Mouse (Mus musculus) right cerebral cortex, postnatal 4 days (tissue): Measurements from ENCODE around the gene Tert.

Experiments
- DNase-seq: peaks from one replicate; pipeline ENCODE4 v3.0.0-alpha.2; 2022

Tert gene

DNA sequence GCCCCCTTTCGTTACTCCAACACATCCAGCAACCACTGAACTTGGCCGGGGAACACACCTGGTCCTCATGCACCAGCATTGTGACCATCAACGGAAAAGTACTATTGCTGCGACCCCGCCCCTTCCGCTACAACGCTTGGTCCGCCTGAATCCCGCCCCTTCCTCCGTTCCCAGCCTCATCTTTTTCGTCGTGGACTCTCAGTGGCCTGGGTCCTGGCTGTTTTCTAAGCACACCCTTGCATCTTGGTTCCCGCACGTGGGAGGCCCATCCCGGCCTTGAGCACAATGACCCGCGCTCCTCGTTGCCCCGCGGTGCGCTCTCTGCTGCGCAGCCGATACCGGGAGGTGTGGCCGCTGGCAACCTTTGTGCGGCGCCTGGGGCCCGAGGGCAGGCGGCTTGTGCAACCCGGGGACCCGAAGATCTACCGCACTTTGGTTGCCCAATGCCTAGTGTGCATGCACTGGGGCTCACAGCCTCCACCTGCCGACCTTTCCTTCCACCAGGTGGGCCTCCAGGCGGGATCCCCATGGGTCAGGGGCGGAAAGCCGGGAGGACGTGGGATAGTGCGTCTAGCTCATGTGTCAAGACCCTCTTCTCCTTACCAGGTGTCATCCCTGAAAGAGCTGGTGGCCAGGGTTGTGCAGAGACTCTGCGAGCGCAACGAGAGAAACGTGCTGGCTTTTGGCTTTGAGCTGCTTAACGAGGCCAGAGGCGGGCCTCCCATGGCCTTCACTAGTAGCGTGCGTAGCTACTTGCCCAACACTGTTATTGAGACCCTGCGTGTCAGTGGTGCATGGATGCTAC is at the start of gene Tert:
Tert (plus strand) TSS at position 167 of the 805 bp plus-strand sequence.
- DNase-seq, result peak; percentile 65

DNA sequence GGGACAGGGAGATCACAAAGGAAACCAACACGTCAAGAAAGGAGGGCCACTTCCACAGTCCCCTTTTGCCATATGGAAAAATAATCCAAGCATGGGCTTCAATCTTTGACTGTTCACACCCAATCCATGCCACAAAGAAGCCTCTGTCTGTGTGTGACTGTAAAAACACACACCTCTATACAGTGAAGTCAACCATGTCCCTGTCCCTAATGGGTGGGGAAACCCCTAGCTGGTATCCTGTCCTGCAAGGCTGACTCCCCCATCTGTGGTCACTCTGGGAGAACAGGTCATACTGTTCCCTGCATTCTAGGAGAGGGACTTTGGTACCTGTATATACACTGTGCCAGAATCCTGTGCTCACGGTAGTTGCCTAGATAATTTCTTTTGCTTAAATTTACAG is 49.4 kb upstream of the Tert start:
- no peak for DNase-seq

DNA sequence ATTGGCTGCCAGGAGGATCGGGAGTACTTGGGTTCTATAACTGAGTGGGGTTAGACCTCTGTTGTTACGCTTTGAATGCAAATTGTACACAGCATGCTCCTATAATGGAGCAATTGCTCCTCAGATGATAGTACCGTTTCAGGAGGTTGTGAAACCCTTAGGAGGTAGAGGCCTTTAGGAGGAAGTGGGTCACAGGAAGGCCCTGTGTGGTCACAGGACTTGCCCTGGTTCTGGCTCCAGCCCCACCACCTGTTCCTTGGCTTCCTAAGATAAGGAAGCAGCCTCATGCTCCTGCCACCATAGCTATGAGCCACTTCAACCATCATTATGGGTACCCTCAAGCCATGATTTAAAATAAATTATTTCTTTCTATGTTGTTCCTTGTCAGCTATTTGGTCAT is 35.2 kb upstream of the Tert start:
- DNase-seq, result no peak

DNA sequence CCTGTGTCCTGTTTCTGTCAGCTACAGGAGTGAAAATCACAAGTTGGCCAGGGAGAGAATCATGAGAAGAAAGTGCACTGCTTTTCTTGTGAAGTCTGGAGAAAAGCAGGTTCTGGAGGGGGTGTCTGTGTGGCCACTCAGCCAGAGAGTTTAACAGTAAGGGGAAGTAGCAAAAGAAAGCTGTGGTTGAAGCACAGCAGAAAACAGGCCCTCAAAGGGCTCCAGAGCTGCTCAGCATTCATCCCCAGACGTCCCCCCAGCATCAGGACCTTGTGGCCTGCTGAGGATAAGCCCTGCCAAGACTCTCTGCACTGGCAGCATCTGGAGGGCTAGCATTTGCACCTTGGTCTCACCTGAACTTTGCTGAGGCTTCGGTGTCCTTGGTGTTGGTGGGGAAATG is 34.2 kb upstream of the Tert start:
- no peak for DNase-seq

DNA sequence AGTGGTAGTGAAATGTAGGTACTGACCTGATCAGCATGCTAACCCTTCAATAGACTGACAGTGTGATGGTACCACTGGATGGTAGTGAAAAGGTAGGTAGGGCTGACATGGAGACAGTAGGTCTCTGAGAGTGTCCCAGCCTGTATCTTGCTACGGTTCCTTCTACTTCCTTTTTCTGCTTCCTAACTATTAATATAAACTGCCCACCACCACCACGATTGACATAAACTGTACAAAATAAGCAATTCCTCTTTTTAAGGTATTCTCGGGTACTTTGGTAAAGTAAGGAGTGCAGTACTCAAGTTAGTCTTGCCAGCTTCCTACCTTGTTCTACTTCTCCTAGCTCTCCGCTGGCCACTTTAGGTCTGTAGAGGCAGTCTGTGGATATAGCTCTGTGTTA is 30.4 kb upstream of the Tert start:
- DNase-seq, result no peak

DNA sequence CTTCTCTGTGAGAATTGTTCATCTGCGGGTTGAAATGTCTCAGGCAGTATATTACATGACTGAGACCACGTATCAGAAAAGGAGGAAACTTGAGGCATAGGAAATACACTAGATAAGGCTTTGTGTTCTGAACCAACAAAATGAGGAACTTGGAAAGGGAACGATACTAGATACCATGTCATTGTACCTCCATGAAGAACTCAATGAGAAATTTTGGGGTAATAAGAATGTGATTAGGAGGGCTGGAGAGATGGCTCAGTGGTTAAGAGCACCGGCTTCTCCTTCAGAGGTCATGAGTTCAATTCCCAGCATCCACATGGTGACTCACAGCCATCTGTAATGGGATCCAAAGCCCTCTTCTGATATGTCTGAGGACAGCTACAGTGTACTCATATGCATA is 26.5 kb upstream of the Tert start:
- DNase-seq, result no peak

DNA sequence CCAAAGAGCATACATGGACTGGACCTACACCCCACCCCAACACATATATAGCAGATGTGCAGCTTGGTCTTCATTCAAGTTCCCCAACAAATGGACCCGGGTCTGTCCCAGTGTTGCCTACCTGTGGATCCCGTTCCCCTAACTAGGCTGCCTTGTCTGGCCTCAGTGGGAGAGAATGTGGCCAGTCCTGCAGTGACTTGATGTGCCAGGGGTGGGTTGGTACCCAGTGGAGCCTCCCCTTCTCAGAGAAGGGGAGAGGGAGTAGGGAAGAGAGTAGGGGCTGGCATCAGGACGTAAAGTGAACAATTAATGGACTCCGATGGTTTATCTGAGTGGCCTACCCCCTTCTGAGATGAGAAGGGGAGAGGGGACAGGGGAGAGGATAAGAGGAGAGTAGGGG is 23.7 kb upstream of the Tert start:
- no peak for DNase-seq

DNA sequence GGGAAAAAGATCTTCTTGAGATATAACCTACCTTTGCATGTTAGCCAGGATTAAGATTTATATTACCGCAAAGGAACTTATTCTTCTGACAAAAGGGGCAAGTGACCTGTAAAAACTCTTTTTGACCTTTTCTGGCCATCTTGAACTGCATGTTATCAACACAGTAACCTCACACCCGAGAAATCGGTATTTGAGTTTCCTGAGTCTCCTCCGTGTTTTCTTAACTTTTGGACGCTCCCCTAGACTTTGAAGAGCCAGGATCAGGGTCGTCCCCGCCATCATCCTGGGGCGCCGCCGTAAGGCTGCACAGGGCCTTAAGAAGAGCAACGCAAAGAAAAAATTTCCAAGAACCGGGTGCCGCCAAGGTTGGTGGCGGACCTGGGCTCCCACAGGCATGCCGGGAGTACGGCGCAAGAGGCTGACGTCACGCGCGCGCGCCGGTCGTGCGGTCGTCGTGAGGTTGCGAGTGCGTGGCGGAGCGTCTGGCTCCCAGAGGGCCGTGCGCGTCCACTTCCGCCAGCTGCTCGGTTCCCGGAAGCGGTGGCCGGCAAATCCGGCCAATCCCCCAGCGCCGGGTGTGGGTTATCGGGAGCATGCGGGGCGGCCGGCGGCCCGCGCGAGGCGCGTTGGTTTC is 23.1 kb upstream of the Tert start, which contains the start of gene Clptm1l:
Clptm1l (plus strand) TSS at position 485 of the 634 bp plus-strand sequence.
- DNase-seq, result peak; percentile 97

DNA sequence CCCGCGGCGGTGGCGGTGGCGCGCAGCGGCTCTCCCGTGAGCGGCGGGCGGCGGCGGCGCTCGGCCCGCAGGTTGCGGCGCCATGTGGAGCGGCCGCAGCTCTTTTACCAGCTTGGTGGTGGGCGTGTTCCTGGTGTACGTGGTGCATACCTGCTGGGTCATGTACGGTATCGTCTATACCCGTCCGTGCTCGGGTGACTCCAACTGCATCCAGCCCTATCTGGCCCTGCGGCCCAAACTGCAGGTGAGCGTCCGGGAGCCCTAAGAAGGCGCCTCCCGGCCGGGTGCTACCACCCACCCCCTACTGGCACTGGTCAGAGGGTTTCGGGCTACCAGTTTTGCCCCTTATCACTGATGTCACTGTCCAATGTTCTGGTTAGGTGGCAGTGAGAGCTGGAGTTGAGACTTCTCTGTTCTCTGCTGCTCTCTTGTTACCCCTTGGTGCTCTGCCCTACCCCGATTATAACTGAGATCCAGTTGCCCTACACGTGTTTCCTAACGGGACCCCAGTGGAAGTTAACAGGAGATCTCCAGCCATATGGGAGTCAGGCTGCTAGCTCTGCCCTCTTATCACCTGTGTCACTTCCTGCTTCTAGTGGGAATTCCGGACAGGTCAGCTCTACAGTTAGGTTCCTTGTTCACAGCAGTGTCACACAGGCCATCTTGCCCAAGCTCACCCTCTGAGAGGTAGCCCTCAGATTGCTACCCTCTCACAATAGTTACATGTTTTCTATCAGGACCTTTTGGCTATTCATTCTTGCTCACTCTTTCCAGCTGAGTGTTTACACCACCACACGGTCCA is 22.4 kb upstream of the Tert start:
- no peak for DNase-seq

DNA sequence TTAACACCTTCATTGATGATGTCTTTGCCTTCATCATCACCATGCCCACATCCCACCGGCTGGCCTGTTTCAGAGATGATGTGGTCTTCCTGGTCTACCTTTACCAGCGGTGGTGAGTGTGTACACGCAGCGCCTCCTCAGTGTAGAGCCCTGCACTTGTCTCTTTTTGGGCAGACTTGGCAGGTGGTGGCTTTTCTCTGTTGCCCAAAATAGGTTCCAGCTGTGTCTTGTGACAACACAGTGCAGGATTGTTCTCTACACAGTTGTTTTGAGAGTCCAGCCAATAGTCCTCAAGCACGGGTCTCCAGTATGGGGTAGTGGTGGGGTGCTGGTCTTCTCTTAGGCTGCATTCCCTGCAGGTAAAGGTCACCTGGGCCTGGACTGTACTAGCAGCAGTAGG is 8.3 kb upstream of the Tert start:
- no peak for DNase-seq

DNA sequence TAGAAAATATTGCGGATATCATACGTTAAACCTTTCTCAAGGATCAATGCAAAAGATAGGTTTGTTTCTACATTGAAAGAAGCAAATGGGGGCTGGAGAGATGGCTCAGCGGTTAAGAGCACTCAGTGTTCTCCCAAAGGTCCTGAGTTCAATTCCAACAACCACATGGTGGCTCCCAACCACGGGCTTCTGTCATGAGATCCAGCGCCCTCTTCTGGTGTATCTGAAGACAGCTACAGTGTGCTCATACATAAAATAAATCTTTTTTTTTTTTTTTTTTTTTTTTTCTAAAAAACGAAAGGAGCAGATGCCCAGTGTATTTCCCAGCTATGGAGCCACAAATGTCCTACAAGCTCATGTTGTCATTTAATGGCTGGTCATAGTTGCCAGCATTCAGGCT is 6.1 kb upstream of the Tert start:
- DNase-seq, result no peak

DNA sequence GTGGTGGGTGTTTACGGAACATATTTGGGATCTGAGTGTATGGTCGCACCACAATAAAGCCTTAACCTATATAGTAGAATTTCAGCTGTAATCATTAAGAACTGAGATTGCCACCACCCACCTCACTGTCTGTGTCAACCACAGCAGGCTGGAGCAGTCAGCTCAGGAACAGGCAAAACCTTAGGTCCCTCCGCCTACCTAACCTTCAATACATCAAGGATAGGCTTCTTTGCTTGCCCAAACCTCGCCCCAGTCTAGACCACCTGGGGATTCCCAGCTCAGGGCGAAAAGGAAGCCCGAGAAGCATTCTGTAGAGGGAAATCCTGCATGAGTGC is 334 bp upstream of the Tert start:
- DNase-seq, result no peak

DNA sequence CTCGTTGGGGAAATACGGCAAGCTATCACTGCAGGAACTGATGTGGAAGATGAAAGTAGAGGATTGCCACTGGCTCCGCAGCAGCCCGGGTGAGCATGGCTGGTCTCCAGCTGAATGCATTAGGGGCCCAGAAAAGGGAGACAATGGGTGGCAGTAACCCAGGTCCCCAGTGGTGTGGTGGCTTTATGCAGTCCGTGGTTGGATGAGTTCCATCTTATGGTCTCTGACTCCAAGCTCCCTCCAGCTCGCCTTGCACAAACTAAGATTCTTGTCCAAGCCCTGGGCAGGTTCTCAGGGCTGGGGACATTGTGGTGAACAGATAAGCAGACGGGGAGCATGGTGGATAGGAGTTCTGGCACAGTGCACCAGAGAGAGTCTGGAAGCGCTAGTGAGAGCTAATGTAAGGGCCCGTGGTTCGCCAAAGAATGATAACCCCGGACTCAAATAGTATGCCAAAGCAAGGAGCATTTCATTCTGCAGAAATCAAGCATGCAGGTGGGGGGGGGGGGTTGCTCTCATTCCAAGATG is 1.9 kb downstream of the Tert start:
- no peak for DNase-seq

DNA sequence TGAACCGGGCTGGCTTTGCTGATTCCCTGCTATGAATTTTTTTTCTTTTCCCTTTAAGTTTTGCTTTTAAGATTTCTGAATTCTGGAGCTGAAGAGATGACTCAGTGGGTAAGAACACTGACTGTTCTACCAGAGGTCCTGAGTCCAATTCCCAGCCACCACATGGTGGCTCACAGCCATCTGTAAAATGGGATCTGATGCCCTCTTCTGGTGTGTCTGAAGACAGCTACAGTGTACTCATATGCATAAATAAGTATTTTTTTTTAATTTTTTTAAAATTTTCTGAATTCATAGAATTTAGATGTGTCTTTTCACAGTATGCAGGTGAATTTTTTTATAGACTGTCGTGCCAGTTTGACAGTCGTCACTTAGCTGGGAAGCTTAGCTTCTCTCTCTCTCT is 5.1 kb downstream of the Tert start:
- DNase-seq, result no peak

DNA sequence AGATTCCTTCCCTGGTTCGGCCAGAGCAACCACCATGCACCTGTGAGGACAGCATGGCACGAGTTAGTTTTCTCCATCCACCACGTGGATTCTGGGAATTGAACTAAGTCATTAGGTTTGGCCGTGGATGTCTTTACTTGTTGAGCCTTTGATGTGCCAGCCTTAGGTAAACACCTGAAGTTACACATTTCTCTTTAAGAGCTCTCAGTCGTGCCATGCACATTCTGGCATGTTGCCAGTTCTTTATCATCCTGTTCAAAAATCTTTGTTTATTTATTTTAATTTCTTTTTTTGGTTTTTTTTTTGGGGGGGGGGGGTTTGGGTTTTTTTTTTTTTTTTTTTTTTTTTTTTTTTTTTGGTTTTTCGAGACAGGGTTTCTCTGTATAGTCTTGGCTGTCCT is 11.1 kb downstream of the Tert start:
- no peak for DNase-seq

DNA sequence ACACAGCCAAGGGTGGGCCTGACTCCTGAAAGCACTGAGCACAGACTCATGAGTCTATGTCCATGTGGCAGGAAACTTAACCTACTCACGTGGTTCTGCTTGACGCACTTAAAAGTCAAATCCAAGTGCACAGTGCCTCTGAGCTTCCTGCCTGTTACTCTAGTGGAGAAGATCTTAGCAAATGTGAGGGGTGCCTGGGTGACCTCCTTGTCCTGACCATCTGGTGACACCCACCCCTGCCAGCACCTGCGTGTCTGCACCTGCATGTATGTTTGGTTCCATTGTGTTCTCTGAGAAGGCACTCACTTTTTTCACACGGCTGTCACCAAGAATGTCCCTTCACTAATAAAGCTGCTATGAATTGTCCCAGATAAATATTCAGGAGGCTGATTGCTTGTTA is 14.6 kb downstream of the Tert start:
- no peak for DNase-seq

DNA sequence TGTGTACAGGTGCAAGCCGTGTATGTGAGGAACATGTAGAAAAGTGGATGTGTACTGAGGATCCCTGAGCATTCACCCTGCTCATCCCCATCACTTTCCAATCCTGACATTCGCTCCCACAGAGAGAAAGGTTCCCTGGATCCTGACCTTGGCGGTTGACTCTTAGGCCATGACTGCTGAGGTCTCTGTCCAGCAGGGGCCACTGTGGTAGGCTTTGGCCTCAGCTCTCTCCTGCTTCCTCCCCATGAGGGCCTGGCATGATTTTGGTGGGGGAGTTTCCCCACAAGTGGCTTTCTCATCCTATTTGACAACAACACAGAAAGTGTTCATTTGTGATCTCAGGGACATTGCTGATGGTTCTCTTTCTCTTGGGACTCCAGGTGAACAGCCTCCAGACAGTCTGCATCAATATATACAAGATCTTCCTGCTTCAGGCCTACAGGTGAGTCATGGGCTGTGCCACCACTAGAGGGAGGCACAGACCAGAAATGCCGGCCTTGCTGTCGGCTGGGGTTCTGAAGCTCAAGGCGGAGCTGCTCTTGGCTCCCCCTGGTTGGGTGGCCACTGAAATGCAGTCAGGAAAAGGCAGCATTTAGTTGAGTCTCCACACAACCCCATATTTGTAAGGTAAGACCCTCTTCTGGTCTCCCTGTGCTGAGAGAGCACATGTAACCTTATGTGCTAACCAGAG is 19.8 kb downstream of the Tert start:
- DNase-seq, result peak; percentile 33

DNA sequence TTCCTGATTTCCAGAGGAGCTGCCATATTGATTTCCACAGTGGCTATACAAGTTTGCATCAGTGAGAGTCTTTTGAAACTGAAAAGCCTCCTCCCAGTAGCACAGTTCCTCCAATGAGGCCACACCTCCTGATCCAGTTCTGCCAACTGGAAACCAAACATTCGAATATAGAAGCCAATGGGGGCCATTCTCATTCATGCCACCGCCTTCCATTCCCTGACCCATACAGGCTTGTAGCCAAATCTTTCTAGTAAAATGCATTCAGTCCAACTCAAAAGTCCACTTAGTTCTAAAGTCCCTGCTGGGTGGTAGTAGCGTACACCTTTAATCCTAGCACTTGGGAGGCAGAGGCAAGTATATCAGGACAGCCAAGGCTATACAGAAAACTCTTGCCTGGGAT is 26.6 kb downstream of the Tert start:
- DNase-seq, result no peak

DNA sequence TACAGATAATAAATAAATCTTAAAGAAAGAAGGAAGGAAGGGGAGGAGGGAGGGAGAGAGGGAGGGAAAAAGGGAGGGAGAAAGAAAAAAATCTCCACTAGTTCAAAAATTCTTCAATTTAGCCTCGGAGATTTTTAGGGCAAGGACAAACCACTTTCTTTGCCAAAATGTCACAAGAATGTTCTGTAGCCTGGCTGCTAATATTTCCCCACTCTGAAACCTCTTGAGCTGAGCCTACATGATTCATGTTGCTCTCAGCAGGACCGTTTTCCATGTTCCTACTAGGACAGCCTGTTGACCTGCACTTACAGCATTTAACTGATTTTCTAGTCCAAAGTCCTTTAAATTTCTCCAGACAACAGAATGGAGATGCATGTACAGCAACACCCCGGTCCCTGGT is 28.3 kb downstream of the Tert start:
- DNase-seq, result no peak

DNA sequence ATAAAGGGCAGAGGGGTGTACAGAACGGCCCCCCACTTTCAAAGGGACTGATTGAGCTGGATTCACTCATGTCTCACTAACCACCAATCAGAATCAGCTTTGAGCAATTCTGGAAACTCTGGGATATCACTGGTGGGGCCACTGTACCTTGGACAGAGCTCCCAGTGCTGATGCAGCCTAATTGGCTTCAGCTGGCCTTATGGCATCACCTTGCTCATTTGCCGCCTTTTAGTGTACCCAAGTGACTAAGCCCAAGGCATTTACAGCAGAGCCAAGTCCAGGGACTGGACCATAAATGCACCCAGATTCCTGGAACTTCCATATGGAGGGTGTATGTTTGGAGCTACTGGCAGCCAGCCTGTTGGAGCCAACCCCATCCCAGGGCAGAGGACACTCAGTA is 32.2 kb downstream of the Tert start:
- no peak for DNase-seq

DNA sequence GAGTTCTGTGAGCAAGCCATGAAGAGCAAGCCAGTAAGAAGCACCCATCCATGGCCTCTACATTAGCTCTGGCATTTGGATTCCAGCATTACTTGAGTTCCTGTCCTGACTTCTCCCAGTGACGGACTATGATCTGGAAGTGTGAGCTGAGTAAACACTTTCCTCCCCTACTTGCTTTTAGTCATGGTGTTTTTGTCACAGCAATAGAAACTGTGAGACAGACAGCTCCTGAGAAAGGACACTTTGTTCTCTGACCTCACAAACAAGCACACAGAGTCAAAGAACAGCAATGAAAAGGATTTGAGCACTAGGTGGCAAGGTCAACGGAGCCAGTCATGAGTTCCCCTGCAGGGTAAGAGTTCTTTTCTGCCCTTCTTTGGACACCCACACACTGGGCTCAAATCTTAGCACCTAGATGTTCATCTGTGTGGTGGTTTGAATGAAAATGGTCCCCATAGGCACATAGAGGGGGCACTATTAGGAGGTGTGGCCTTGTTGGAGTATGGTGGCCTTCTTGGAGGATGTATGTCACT is 33.5 kb downstream of the Tert start:
- DNase-seq, result no peak

DNA sequence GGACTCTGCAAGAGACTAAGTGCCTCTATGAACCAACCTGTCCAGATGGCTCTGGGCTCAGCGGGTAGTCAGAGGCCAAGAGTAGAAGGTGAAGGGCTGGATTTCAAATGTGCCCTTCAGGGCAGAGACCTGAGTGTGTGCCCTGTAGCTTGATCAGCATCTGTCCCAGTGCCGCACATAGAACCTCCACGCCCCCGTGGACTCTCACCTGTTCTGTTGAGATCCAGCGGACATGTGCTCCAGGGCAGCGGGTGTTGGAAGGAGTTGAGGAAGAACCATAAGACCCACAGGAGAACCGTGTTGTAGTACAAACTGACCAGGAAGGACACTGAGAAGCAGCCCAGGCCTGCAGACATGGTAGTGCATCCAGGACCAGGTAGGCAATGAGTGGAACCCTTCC is 48.5 kb downstream of the Tert start:
- DNase-seq, result no peak

DNA sequence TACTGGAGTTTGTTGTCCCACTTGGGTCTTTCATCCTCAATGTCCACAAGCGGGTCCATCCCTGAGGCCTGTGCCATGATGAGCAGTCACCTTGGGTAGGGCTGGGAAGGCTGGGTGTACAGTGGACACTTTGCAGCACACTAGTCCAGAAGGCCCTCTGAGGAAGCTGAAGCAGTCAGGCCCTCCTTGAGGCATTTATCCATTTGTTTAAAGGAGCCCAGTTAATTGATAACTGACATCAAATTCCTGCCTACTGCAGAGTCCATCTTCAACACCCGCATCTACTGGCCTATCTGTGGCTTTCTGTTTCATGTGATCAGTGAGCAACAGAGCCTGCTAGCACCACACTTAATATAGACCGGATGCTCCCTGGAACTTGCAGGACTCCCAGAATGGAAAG is 51.1 kb downstream of the Tert start, which contains the start of gene Slc6a18:
Slc6a18 (minus strand) TSS at position 171 of the 400 bp plus-strand sequence.
- DNase-seq, result no peak
